Mouse (Mus musculus) MEL (cell line): ENCODE measurements around the gene Gm1043. TPM values are rescaled to one million over a fixed set of nuclear protein-coding genes. Genes with fewer than 3 reads are reported as not detected.

Source experiments
- DNase-seq: peaks from one replicate; pipeline ENCODE4 v3.0.0; 2011; ENCODE audit warnings: low read depth, low spot score
- H3K27ac ChIP-seq: 2 replicates; pipeline ENCODE4 v1.5.1; 2012; ENCODE audit warnings: low read depth, mild to moderate bottlenecking, control low read depth, low read length, moderate library complexity; ENCODE audit not compliant: control insufficient read depth
- H3K27me3 ChIP-seq, 2 experiments: fragments of 150-350 bp in 1 of 2; sonication (generic) in 1 of 2; 2 replicates each; pipeline ENCODE4 v1.6.1; 2012; ENCODE audit warnings: low read length in 2 of 2, mild to moderate bottlenecking in 2 of 2, improper control_type of control experiment in 1 of 2, moderate library complexity in 1 of 2; ENCODE audit not compliant: insufficient read depth in 2 of 2, control insufficient read depth in 1 of 2
- H3K36me3 ChIP-seq, 2 experiments: 2 replicates each; pipeline ENCODE4 v1.6.1; 2012 to 2014; ENCODE audit warnings: low read length in 2 of 2, improper control_type of control experiment in 1 of 2, inconsistent platforms in 1 of 2, mild to moderate bottlenecking in 1 of 2; ENCODE audit not compliant: insufficient read depth in 2 of 2, control insufficient read depth in 1 of 2
- H3K4me1 ChIP-seq, 2 experiments: fragments of 150-350 bp in 1 of 2; sonication (generic) in 1 of 2; 2 replicates each; pipeline ENCODE4 v1.6.1; 2012; ENCODE audit warnings: low read length in 2 of 2, improper control_type of control experiment in 1 of 2, mild to moderate bottlenecking in 1 of 2; ENCODE audit not compliant: insufficient read depth in 2 of 2, control insufficient read depth in 1 of 2
- H3K4me3 ChIP-seq, 2 experiments: fragments of 150-350 bp in 1 of 2; sonication (generic) in 1 of 2; 2 replicates each; pipeline ENCODE4 v1.5.1; 2012; ENCODE audit warnings: low read depth in 2 of 2, low read length in 2 of 2, mild to moderate bottlenecking in 2 of 2, moderate library complexity in 2 of 2, control low read depth in 1 of 2, improper control_type of control experiment in 1 of 2; ENCODE audit not compliant: control insufficient read depth in 1 of 2, insufficient read depth in 1 of 2
- H3K79me2 ChIP-seq: 2 replicates; pipeline ENCODE4 v1.6.1; 2012; ENCODE audit warnings: mild to moderate bottlenecking, low read length, moderate library complexity; ENCODE audit not compliant: control insufficient read depth, poor library complexity, insufficient read depth
- H3K9ac ChIP-seq: 2 replicates; pipeline ENCODE4 v1.6.1; 2012; ENCODE audit warnings: low read depth, mild to moderate bottlenecking, control low read depth, low read length, moderate library complexity; ENCODE audit not compliant: control insufficient read depth, poor library complexity, severe bottlenecking
- H3K9me3 ChIP-seq: fragments of 150-350 bp; sonication (generic); replicated peaks from 2 replicates; pipeline ENCODE4 v1.6.1; 2012; ENCODE audit warnings: mild to moderate bottlenecking, low read length, improper control_type of control experiment, moderate library complexity; ENCODE audit not compliant: insufficient read depth
- CTCF ChIP-seq, 3 experiments: IDR thresholded peaks in 2 of 3; conservative IDR thresholded peaks in 1 of 3; 2 replicates each; pipeline ENCODE4 v1.5.1; 2011 to 2012; ENCODE audit warnings: low read length in 3 of 3, low read depth in 2 of 3, mild to moderate bottlenecking in 2 of 3, improper control_type of control experiment in 1 of 3, inconsistent platforms in 1 of 3, mixed read lengths in 1 of 3, moderate library complexity in 1 of 3; ENCODE audit not compliant: control insufficient read depth in 1 of 3, insufficient read depth in 1 of 3, poor library complexity in 1 of 3, severe bottlenecking in 1 of 3
- EP300 ChIP-seq, 2 experiments: IDR thresholded peaks; 2 replicates each; pipeline ENCODE4 v1.6.1; 2011; ENCODE audit warnings: improper control_type of control experiment in 2 of 2, low read length in 2 of 2, low read depth in 1 of 2, mild to moderate bottlenecking in 1 of 2
- ETS1 ChIP-seq: IDR thresholded peaks from 2 replicates; pipeline ENCODE4 v1.6.1; 2012; ENCODE audit warnings: low read depth, mild to moderate bottlenecking, inconsistent platforms, low read length, improper control_type of control experiment, moderate library complexity
- GATA1 ChIP-seq: IDR thresholded peaks from 2 replicates; pipeline ENCODE4 v1.6.1; 2011; ENCODE audit warnings: low read depth, low read length, improper control_type of control experiment
- JUND ChIP-seq: IDR thresholded peaks from 2 replicates; pipeline ENCODE4 v1.6.1; 2011; ENCODE audit warnings: low read depth, mild to moderate bottlenecking, improper control_type of control experiment, low read length
- MEF2A ChIP-seq: IDR thresholded peaks from 2 replicates; pipeline ENCODE4 v1.6.1; 2014; ENCODE audit warnings: low read depth, mild to moderate bottlenecking, inconsistent platforms, low read length, improper control_type of control experiment; ENCODE audit not compliant: poor library complexity, insufficient replicate concordance, severe bottlenecking; ENCODE audit errors: extremely low read depth
- MYC ChIP-seq: IDR thresholded peaks from 2 replicates; pipeline ENCODE4 v1.6.1; 2011; ENCODE audit warnings: low read depth, mild to moderate bottlenecking, low read length, improper control_type of control experiment, moderate library complexity
- POLR2A ChIP-seq, 2 experiments: IDR thresholded peaks; 2 replicates each; pipeline ENCODE4 v1.6.1; 2011 to 2012; ENCODE audit warnings: low read length in 2 of 2, mild to moderate bottlenecking in 2 of 2, control low read depth in 1 of 2, improper control_type of control experiment in 1 of 2, low read depth in 1 of 2, moderate library complexity in 1 of 2; ENCODE audit not compliant: control insufficient read depth in 1 of 2, insufficient read depth in 1 of 2, poor library complexity in 1 of 2
- POLR2AphosphoS2 ChIP-seq: IDR thresholded peaks from 2 replicates; pipeline ENCODE4 v1.6.1; 2011; ENCODE audit warnings: low read length, improper control_type of control experiment
- POLR2AphosphoS5 ChIP-seq: IDR thresholded peaks from 2 replicates; pipeline ENCODE4 v1.6.1; 2012; ENCODE audit warnings: low read depth, borderline replicate concordance, mild to moderate bottlenecking, inconsistent platforms, low read length, moderate library complexity, mixed read lengths
- RAD21 ChIP-seq: IDR thresholded peaks from 2 replicates; pipeline ENCODE4 v1.6.1; 2011; ENCODE audit warnings: mild to moderate bottlenecking, low read depth, low read length, improper control_type of control experiment
- RCOR1 ChIP-seq: IDR thresholded peaks from 2 replicates; pipeline ENCODE4 v1.6.1; 2012; ENCODE audit warnings: low read depth, mild to moderate bottlenecking, inconsistent platforms, low read length, improper control_type of control experiment
- TAL1 ChIP-seq: IDR thresholded peaks from 2 replicates; pipeline ENCODE4 v1.6.1; 2012; ENCODE audit warnings: mild to moderate bottlenecking, inconsistent platforms, low read length, moderate library complexity, mixed read lengths
- USF1 ChIP-seq: IDR thresholded peaks from 2 replicates; pipeline ENCODE4 v1.6.1; 2014; ENCODE audit warnings: low read depth, mild to moderate bottlenecking, inconsistent platforms, low read length, improper control_type of control experiment, moderate library complexity
- USF2 ChIP-seq, 2 experiments: IDR thresholded peaks; 2 replicates each; pipeline ENCODE4 v1.6.1; 2011 to 2012; ENCODE audit warnings: improper control_type of control experiment in 2 of 2, low read length in 2 of 2, borderline replicate concordance in 1 of 2, inconsistent platforms in 1 of 2, low read depth in 1 of 2, mild to moderate bottlenecking in 1 of 2; ENCODE audit not compliant: insufficient read depth in 1 of 2
- ZC3H11A ChIP-seq: IDR thresholded peaks from 2 replicates; pipeline ENCODE4 v1.6.1; 2012; ENCODE audit warnings: low read depth, mild to moderate bottlenecking, inconsistent platforms, low read length, improper control_type of control experiment
- ZKSCAN1 ChIP-seq: IDR thresholded peaks from 2 replicates; pipeline ENCODE4 v1.6.1; 2012; ENCODE audit warnings: low read depth, mild to moderate bottlenecking, inconsistent platforms, low read length, improper control_type of control experiment, moderate library complexity
- ZMIZ1 ChIP-seq: IDR thresholded peaks from 2 replicates; pipeline ENCODE4 v1.6.1; 2012; ENCODE audit warnings: low read depth, mild to moderate bottlenecking, inconsistent platforms, low read length, improper control_type of control experiment, moderate library complexity
- polyA plus RNA-seq, 2 experiments: library from polyadenylated mRNA; stranded (reverse) in 1 of 2; unstranded in 1 of 2; fragments of >175 nt in 1 of 2; fragments of >200 nt in 1 of 2; gene quantifications; 2 replicates each; pipeline versions ENCODE4 v1.2.1 to v1.2.4; 2012; ENCODE audit warnings: low replicate concordance in 2 of 2, low read depth in 1 of 2; ENCODE audit not compliant: insufficient read length in 2 of 2, insufficient read depth in 1 of 2, missing spikeins in 1 of 2
- total RNA-seq: library from RNA; depleted of rRNA; stranded (reverse); fragments of 300-350 nt; gene quantifications from 2 replicates; pipeline ENCODE4 v1.2.3, GENCODE M21; 2012

Gene Gm1043
- total and polyA plus RNA-seq, 3 experiments = not detected

- Histone ChIP-seq H3K4me1 (no peaks in the 10 kb centered on the region), H3K9ac (no peak overlapping the region), H3K27ac (no peak overlapping the region), H3K36me3 (no peaks in the 10 kb centered on the region), H3K9me3 (no peaks in the 10 kb centered on the region), H3K4me3 (no peak overlapping the region), H3K79me2 (no peaks in the 10 kb centered on the region), H3K27me3 (no peaks in the 10 kb centered on the region)
- DNase-seq = no peak
- TF ChIP-seq USF2 (IDR thresholded peaks at IDR 0.05; ENCODE audit: borderline replicate concordance in 1 of 2, insufficient read depth in 1 of 2, low read depth in 1 of 2, low read length in 2 of 2) = no peak
- TF ChIP-seq MYC = no peak
- no peak for TF ChIP-seq MEF2A
- TF ChIP-seq TAL1 = no peak
- TF ChIP-seq RAD21 = no peak
- TF ChIP-seq GATA1 = no peak
Measured at GRCm38 (mm10) chr5:37091171-37091628, 6.0 kb downstream of the Gm1043 start.

- H3K9me3 ChIP-seq = no peaks in the 10 kb centered on the region
- H3K4me3 ChIP-seq = no peak overlapping the region
- no peak overlapping the region for H3K27ac ChIP-seq
- TF ChIP-seq ETS1 = no peak
- TF ChIP-seq POLR2AphosphoS5 = no peak
- no peak for TF ChIP-seq EP300 (IDR thresholded peaks at IDR 0.05; ENCODE audit: low read depth in 1 of 2, low read length in 2 of 2)
- no peak for TF ChIP-seq ZKSCAN1
- TF ChIP-seq ZC3H11A = no peak
- no peak overlapping the region for H3K9ac ChIP-seq
- DNase-seq = no peak
- H3K27me3 ChIP-seq = no peaks in the 10 kb centered on the region
- H3K79me2 ChIP-seq = no peaks in the 10 kb centered on the region
- H3K4me1 ChIP-seq = no peaks in the 10 kb centered on the region
- H3K36me3 ChIP-seq = no peaks in the 10 kb centered on the region
Measured at GRCm38 (mm10) chr5:37094941-37095340, 9.8 kb downstream of the Gm1043 start.

- H3K27ac ChIP-seq = no peak overlapping the region
- H3K9ac ChIP-seq = no peak overlapping the region
- no peaks in the 10 kb centered on the region for H3K27me3 ChIP-seq
Measured at GRCm38 (mm10) chr5:37097591-37097990, 12.4 kb downstream of the Gm1043 start.

More at GRCm38 (mm10) chr5:37097591-37097990, 12.4 kb downstream of the Gm1043 start:
- Histone ChIP-seq H3K9me3 (no peaks in the 10 kb centered on the region), H3K4me3 (no peak overlapping the region), H3K36me3 (no peaks in the 10 kb centered on the region)
- TF ChIP-seq JUND = no peak
- no peak for TF ChIP-seq POLR2AphosphoS2
- no peak for TF ChIP-seq ZKSCAN1
- TF ChIP-seq USF1 = no peak
- TF ChIP-seq CTCF (IDR thresholded peaks at IDR 0.05 in 2 of 3, conservative IDR thresholded peaks at IDR 0.05 in 1 of 3; ENCODE audit: control insufficient read depth in 1 of 3, insufficient read depth in 1 of 3, low read depth in 2 of 3, low read length in 3 of 3, poor library complexity in 1 of 3, severe bottlenecking in 1 of 3) = no peak
- no peak for TF ChIP-seq POLR2A (IDR thresholded peaks at IDR 0.05; ENCODE audit: control insufficient read depth in 1 of 2, insufficient read depth in 1 of 2, low read depth in 1 of 2, low read length in 2 of 2, poor library complexity in 1 of 2)
- no peak for TF ChIP-seq ZMIZ1
- TF ChIP-seq RCOR1 = no peak
- TF ChIP-seq, all 39 proteins: peak for 0
- Histone ChIP-seq H3K79me2 (no peaks in the 10 kb centered on the region), H3K4me1 (no peaks in the 10 kb centered on the region)
- no peak for DNase-seq
